Mouse (Mus musculus) liver, embryonic 15.5 days (tissue): ENCODE results near the gene Man1b1. TPM values are rescaled to one million over a fixed set of nuclear protein-coding genes. Genes with fewer than 3 reads are reported as not detected.

ENCODE experiments used
- ATAC-seq: fragments of 200-750 bp; cut with Nextera tagmentation; 2 replicates; pipeline ENCODE4 v1.8.0; 2017; ENCODE audit warnings: moderate number of reproducible peaks, mild to moderate bottlenecking, moderate library complexity; ENCODE audit not compliant: insufficient read depth
- H3K27ac ChIP-seq: fragments of 300-500 bp; sonication (generic); replicated peaks from 2 replicates; pipeline ENCODE4 v1.5.1; 2015; ENCODE audit warnings: mild to moderate bottlenecking, inconsistent platforms
- H3K27me3 ChIP-seq: fragments of 300-500 bp; sonication (generic); 2 replicates; pipeline ENCODE4 v1.6.1; 2015; ENCODE audit warnings: mild to moderate bottlenecking, inconsistent platforms
- H3K36me3 ChIP-seq: fragments of 300-500 bp; sonication (generic); replicated peaks from 2 replicates; pipeline ENCODE4 v1.6.1; 2015; ENCODE audit warnings: moderate library complexity, mild to moderate bottlenecking, inconsistent platforms
- H3K4me1 ChIP-seq: fragments of 300-500 bp; sonication (generic); replicated peaks from 2 replicates; pipeline ENCODE4 v1.6.1; 2015; ENCODE audit warnings: inconsistent platforms
- H3K4me2 ChIP-seq: fragments of 300-500 bp; sonication (generic); 2 replicates; pipeline ENCODE4 v1.6.1; 2015; ENCODE audit warnings: moderate library complexity, mild to moderate bottlenecking, inconsistent platforms
- H3K4me3 ChIP-seq: fragments of 300-500 bp; sonication (generic); replicated peaks from 2 replicates; pipeline ENCODE4 v1.5.1; 2015; ENCODE audit warnings: mild to moderate bottlenecking, inconsistent platforms
- H3K9ac ChIP-seq: fragments of 300-500 bp; sonication (generic); 2 replicates; pipeline ENCODE4 v1.6.1; 2015; ENCODE audit warnings: moderate library complexity, mild to moderate bottlenecking, inconsistent platforms
- H3K9me3 ChIP-seq: fragments of 300-500 bp; sonication (generic); replicated peaks from 2 replicates; pipeline ENCODE4 v1.6.1; 2016; ENCODE audit warnings: inconsistent platforms
- WGBS: fragments of 180-500 bp; shearing (Covaris S2); methylation state at CpG from one replicate; pipeline ENCODE4 v1.1.7; 2015; ENCODE audit warnings: mixed read lengths; ENCODE audit not compliant: insufficient replicate concordance; 5-methylcytosine and 5-hydroxymethylcytosine counted together
- polyA plus RNA-seq: library from polyadenylated mRNA; unstranded; fragments of >200 nt; fragmentation: Nextera tagmentation; extraction: Ambion mirVana; gene quantifications from 2 replicates; pipeline ENCODE4 v1.2.1, GENCODE M21; 2015

Gene Man1b1
- polyA plus RNA-seq, 1 experiment from 2014 or later: 15.9 TPM

DNA sequence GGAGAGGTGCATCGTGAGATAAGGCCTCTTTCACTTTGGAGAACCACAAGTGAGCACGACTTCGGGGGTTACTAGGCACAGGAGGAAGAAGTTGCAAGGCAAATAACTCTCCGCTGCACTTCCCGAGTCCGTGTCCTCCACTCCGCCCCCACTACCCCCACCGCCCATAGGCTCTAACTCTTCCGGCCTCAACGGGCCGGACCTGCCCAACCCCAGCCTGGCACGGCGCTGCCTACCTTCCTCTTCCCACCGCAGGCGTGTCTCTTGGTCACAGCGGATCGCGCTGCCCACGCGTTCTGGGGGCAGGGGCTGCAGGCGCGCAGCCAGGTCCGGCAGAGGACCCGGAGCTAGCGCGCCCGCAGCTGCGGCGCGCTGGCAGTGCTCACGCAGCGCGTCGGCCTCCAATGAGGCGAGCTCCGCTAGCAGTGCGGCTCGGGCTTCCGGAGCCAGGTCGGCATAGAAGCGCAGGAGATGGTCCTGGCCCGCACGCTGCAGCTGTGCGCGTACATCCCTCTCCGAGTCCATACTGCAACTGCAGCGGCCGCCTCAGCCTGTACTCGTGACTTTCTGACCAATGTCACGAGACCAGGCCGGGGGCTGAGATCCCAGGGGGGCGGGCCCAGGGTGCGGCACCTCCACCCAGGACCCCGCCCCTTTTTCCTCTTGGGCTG lies 33.1 kb downstream of the Man1b1 start, which contains the start of gene Uap1l1:
Gene Uap1l1, minus strand, starts transcription at position 592 of the 671 bp plus-strand sequence.
- peak within 1 kb of the TSS; percentile 64; the same call in 1 of the 2 replicates for H3K27ac ChIP-seq
- WGBS: under 1% methylated on average over 54 of the region's 54 CpGs
- H3K4me3 ChIP-seq: peak within 1 kb of the TSS; percentile 66
- H3K36me3 ChIP-seq: no peaks in the 10 kb centered on the region
- peaks cover 36% of the 10 kb centered on the region for H3K4me1 ChIP-seq
- H3K4me2 ChIP-seq: peak within 1 kb of the TSS; percentile 91
- peak within 1 kb of the TSS; percentile 53 for H3K9ac ChIP-seq
- peaks cover 24% of the 10 kb centered on the region for H3K27me3 ChIP-seq
- no peaks in the 10 kb centered on the region for H3K9me3 ChIP-seq
- peak; percentile 64 for ATAC-seq

DNA sequence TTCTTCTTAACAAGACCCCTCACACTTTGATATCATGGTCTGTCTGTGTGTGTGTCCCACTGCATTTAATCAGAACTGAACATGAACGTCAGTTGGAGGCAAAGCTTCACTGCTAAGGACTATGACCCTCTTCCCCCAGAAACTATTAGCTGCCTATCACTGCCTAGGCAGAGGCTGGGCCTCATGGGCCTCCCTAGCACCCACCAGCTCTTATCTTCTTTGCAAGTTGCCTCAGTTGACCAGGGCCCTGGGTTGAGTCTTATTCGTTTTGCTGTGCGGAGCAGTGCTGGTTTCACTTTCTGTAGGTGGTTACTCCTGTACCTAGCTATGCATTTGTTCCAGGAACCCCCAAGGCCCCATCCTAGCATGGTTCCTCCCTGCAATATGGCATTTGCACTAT lies 37.9 kb downstream of the Man1b1 start:
- H3K4me2 ChIP-seq: peak overlapping the region; percentile 64
- H3K4me1 ChIP-seq: peaks cover 65% of the 10 kb centered on the region
- 15% methylated on average over 3 of the region's 3 CpGs for WGBS
- peak overlapping the region; percentile 20 for H3K4me3 ChIP-seq
- H3K9me3 ChIP-seq: no peaks in the 10 kb centered on the region
- peak overlapping the region; percentile 29; the same call in 1 of the 2 replicates for H3K9ac ChIP-seq
- peaks cover 12% of the 10 kb centered on the region for H3K27me3 ChIP-seq
- peak overlapping the region; percentile 67 for H3K27ac ChIP-seq
- H3K36me3 ChIP-seq: peaks cover 4% of the 10 kb centered on the region
- ATAC-seq: peak; percentile 43

DNA sequence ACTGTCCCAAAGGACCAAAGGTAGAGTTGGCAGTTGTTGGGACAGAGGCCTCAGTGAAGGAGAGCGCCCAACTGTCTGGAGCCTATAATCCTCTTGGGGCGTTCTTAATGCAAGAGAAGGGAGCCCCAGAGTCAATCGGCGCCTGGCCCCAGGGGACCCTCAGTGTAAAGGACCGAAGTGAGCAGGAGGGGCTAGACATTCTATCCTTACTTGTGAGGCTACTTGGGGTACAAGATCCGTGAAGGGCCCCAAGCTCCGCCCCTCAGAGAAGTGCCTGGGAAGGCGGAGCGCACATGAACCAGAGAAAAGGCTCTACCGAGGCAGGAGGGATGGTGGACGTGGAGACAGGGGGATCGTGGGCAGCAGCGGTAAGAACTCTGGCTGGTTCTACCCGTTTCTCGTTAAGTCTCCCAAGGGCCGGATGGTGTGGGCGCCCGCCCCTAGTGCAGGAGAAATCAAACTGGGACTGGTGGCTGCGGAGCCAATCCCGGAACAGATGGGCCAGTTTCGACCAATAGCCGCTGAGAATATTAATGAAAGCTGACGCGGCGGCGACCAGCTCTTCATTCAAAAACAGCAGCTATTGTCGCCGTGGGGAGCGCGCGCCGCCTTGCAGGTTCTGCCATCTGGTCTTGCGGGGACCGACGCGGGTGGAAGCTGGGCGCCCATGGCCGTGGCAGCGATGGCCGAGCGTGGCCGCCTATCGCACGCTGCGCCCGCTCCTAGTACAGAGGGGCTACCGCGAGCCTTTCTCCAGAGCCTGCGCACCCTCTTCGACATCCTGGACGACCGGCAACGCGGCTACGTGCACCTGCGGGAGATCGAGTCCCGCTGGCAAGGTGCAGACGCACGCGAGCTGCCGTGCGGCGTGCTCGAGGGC lies 39.9 kb downstream of the Man1b1 start, which contains the start of gene Sapcd2:
Gene Sapcd2, plus strand, starts transcription at position 558 of the 880 bp plus-strand sequence.
- Histone ChIP-seq H3K27ac (peak within 1 kb of the TSS; percentile 90), H3K27me3 (no peaks in the 10 kb centered on the region; the same call in 1 of the 2 replicates), H3K4me1 (peaks cover 75% of the 10 kb centered on the region), H3K36me3 (peaks cover 24% of the 10 kb centered on the region), H3K9me3 (no peaks in the 10 kb centered on the region), H3K4me2 (peak within 1 kb of the TSS; percentile 98), H3K4me3 (peak within 1 kb of the TSS; percentile 86), H3K9ac (peak within 1 kb of the TSS; percentile 82)
- WGBS: 1% methylated on average over 65 of the region's 65 CpGs
- peak; percentile 84 for ATAC-seq

DNA sequence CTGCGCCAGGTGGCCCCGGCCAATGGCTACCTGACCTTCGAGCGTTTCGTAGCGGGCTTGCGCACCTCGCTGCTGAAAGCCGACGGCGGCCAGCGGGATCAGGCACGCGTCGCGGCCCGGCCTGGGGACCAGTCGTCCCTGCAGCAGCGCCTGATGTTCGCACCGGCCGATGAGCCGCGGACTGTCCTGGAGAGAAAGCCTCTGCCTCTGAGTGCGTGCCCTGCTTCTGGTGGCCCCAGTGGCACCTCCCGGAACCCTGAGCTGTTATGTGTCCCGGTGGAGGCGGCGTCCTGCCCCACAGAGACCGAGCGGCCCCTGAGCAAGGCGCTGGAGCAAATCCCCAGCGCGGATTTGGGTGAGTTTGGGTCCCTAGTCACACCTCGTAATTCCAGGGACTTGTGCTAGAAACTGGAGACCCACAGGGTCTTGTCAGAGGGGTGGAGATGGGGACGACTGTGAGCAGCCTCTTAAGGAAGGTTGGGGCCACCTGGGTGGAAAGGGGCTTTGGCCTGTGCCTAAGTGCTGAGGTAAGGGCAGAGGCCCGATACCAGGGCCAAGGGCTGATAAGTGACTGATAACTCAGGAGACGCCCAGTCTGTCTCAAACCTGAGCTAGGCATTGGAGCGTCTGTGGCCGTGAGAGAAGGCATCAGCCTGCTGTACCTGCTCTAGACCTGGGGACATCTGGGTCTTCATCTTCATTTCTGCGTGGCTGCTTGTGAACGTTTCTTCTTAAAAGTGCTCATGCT lies 40.7 kb downstream of the Man1b1 start:
- ATAC-seq: peak; percentile 43
- Histone ChIP-seq H3K27ac (peak overlapping the region; percentile 90), H3K9me3 (no peaks in the 10 kb centered on the region), H3K4me2 (peak overlapping the region; percentile 98), H3K36me3 (peaks cover 32% of the 10 kb centered on the region), H3K4me1 (peaks cover 75% of the 10 kb centered on the region), H3K27me3 (no peaks in the 10 kb centered on the region; the same call in 1 of the 2 replicates), H3K9ac (peak overlapping the region; percentile 82), H3K4me3 (peak overlapping the region; percentile 86)
- 2% methylated on average over 42 of the region's 42 CpGs for WGBS

DNA sequence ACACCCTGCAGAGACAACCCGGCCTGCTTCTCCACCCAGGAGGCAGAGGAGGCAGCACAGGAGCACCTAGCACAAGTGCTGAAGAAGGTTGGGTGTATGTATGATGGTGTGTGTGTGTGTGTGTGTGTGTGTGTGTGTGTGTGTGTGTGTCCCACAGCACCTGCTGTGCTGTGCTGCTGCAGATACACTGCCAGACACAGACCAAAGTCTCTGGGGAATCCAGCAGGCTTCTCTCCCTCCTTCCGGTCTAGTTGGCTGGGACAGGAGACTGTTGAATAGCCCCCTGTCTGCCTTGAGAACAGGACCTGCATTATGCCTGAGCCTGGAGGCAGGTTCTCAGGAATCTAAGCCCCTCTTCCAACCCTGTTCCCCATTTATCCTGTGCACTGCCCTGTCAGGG lies 41.3 kb downstream of the Man1b1 start:
- Histone ChIP-seq H3K9ac (peak overlapping the region; percentile 82), H3K4me3 (peak overlapping the region; percentile 86), H3K4me1 (peaks cover 75% of the 10 kb centered on the region), H3K4me2 (peak overlapping the region; percentile 98), H3K36me3 (peaks cover 38% of the 10 kb centered on the region), H3K9me3 (no peaks in the 10 kb centered on the region), H3K27ac (peak overlapping the region; percentile 90; the same call in 1 of the 2 replicates), H3K27me3 (no peaks in the 10 kb centered on the region; the same call in 1 of the 2 replicates)
- WGBS: 37% methylated on average over 2 of the region's 2 CpGs
- no peak for ATAC-seq

DNA sequence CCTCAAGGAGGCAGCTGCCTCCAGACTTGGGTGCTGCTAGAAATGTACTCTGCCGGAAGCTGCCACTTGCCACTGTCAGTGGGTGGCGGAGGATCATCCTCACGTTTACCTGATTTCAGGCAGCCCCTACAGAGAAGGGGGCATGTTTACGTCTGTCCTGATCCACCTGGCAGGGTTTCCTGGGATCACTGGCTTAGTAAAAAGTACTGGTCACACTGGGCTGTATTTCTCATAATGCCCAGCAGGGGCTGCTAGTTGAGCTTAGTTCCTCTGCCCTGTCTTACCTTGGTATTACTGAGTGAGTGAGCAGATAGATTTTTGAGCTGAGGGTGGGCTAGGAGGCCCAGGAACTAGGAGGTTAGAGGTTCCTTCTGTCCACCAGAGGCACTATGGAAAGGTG lies 44.5 kb downstream of the Man1b1 start:
- WGBS: 61% methylated on average over 4 of the region's 4 CpGs
- no peak overlapping the region for H3K27ac ChIP-seq

DNA sequence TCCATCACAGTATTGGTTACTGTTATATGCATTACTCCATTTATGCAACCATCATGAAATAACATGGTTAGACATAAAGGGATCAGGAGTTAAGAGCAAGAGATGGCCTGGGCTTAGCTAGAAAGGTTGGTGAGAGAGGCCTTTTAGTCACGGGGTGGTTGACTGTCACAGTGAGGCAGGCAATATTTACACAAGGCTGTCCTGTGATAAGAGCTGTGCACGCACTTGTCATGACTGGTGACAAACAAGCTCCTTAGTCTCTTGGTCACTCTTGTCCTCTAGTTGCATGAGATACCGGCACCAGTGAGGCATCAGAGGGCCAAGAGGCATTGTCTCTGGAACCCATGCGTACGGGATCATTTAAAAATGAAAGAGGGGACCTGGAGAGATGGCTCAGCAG lies 52.4 kb downstream of the Man1b1 start:
- H3K36me3 ChIP-seq: no peaks in the 10 kb centered on the region
- 0 out of 2 replicates have a peak, but pooled peaks cover 25% of the 10 kb centered on the region for H3K27me3 ChIP-seq
- peak; percentile 58 for ATAC-seq
- no peaks in the 10 kb centered on the region for H3K4me1 ChIP-seq
- no peaks in the 10 kb centered on the region for H3K9me3 ChIP-seq
- H3K9ac ChIP-seq: no peak overlapping the region
- no peak overlapping the region for H3K4me3 ChIP-seq
- WGBS: 55% methylated on average over 5 of the region's 5 CpGs
- no peak overlapping the region for H3K27ac ChIP-seq
- H3K4me2 ChIP-seq: no peak overlapping the region

More for the DNA sequence above, 44.5 kb downstream of the Man1b1 start:
- peaks cover 49% of the 10 kb centered on the region for H3K4me1 ChIP-seq
- ATAC-seq: no peak
- H3K4me2 ChIP-seq: no peak overlapping the region
- no peak overlapping the region for H3K9ac ChIP-seq
- peaks cover 41% of the 10 kb centered on the region for H3K36me3 ChIP-seq
- H3K4me3 ChIP-seq: no peak overlapping the region
- H3K9me3 ChIP-seq: no peaks in the 10 kb centered on the region
- H3K27me3 ChIP-seq: 0 out of 2 replicates have a peak, but pooled peaks cover 4% of the 10 kb centered on the region

DNA sequence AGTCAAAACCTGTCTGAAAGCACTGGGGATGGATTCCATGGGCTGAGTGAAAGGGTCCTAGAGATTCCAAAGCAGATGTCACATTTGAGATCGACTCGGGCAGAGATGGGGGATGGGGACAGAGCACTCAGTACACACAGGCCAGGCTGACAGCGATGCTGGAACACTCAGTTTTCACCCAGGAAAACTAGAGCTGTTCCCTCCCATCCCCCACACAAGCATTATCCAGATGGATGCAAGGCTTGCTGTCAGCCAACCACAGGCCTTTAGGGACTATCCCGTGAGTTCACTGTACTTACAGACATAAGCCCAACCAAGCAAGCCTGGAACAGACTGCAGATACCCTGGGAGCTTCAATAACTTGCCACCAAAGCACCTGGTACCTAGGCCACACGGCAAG lies 59.1 kb downstream of the Man1b1 start:
- Histone ChIP-seq H3K9me3 (no peaks in the 10 kb centered on the region), H3K36me3 (no peaks in the 10 kb centered on the region), H3K27ac (no peak overlapping the region), H3K4me2 (no peak overlapping the region), H3K27me3 (peaks cover 41% of the 10 kb centered on the region), H3K4me1 (peaks cover 8% of the 10 kb centered on the region), H3K4me3 (no peak overlapping the region), H3K9ac (no peak overlapping the region)
- 60% methylated on average over 5 of the region's 5 CpGs for WGBS
- ATAC-seq: no peak

DNA sequence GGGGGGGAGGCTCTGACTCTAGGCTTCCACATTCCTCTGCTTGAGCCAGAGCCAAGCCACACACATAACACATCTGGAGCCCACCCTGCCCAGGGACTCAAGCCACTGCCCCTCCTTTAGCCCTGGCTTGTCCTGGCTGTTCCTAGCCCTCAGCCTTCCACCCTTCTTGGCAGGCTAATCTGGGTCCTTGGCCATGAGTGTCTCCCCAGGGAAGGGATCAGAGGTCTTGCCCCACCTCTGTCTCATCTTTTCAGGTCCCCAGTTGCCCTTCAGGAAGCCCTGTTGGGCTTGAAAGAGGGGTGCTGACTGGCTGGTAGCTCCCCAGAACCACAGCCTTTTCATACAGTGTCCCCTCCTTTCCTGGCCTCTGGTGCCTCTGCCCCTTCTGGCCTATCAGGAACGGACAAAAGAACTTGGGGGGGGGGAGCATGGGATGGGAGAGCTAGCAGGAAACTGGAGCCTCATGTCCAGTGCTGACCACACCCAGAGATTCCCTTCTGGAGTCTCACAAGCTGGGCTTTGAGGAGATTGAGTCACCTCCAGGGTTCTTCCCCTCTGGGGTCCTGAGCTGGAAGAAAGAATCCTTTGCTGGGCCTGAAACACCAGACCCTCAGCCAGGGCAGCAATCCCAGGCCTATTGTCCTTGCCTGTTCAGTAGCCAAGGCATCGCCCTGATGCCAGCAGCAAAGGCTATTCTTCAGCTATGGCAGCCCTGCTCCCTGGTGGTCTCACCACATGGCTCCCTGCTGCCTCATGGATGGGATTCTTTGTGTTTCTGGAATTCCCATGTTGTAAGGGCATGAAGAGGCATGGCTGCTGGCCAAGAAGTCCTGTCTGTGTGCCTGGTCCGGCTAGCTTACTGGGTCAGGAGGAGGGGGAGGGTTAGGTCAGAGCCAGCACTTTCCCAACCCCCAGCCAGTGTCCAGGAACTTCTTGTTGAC lies 62.4 kb downstream of the Man1b1 start:
- Histone ChIP-seq H3K9me3 (no peaks in the 10 kb centered on the region), H3K9ac (no peak overlapping the region), H3K36me3 (no peaks in the 10 kb centered on the region), H3K4me3 (no peak overlapping the region), H3K4me1 (peaks cover 10% of the 10 kb centered on the region), H3K27me3 (peaks cover 65% of the 10 kb centered on the region), H3K4me2 (no peak overlapping the region), H3K27ac (no peak overlapping the region)
- no peak for ATAC-seq
- WGBS: 35% methylated on average over 3 of the region's 3 CpGs
